Mouse (Mus musculus): ENCODE measurements around the gene Flad1. TPM values are rescaled to one million over a fixed set of nuclear protein-coding genes. Genes with fewer than 3 reads are reported as not detected.

Flad1 gene
- polyA plus RNA-seq, 1 experiment = 67.6 TPM

- no peak for TF ChIP-seq POLR2A (IDR thresholded peaks at IDR 0.05; ENCODE audit: control insufficient read depth, low read depth, low read length)
- no peak overlapping the region for H3K27ac ChIP-seq (ENCODE audit: control insufficient read depth, insufficient read depth, low read depth, low read length)
- H3K4me3 ChIP-seq (ENCODE audit: control insufficient read depth, low read depth, low read length) = no peak overlapping the region
- H3K27me3 ChIP-seq (ENCODE audit: control insufficient read depth, insufficient read depth, low read length) = no peaks in the 10 kb centered on the region
- peaks cover 12% of the 10 kb centered on the region for H3K4me1 ChIP-seq (ENCODE audit: control insufficient read depth, insufficient read depth, low read length)
- H3K36me3 ChIP-seq (ENCODE audit: control insufficient read depth, insufficient read depth, low read length) = no peaks in the 10 kb centered on the region; the same call in none of the 2 replicates
These were observed 14.2 kb upstream of the Flad1 start for GRCm38 (mm10) chr3:89425876-89426275.

- TF ChIP-seq POLR2A (IDR thresholded peaks at IDR 0.05; ENCODE audit: control insufficient read depth, low read depth, low read length) (no peak), CTCF (IDR thresholded peaks at IDR 0.05; ENCODE audit: control insufficient read depth, insufficient read depth, insufficient replicate concordance, low read depth, low read length) (no peak)
- Histone ChIP-seq H3K4me1 (ENCODE audit: control insufficient read depth, insufficient read depth, low read length) (peaks cover 14% of the 10 kb centered on the region), H3K27ac (ENCODE audit: control insufficient read depth, insufficient read depth, low read depth, low read length) (no peak overlapping the region), H3K36me3 (ENCODE audit: control insufficient read depth, insufficient read depth, low read length) (no peaks in the 10 kb centered on the region; the same call in none of the 2 replicates), H3K4me3 (ENCODE audit: control insufficient read depth, low read depth, low read length) (no peak overlapping the region), H3K27me3 (ENCODE audit: control insufficient read depth, insufficient read depth, low read length) (no peaks in the 10 kb centered on the region)
These were observed 13.5 kb upstream of the Flad1 start for GRCm38 (mm10) chr3:89425141-89425525.

GRCm38 (mm10) chr3:89424416-89425140 lies 12.9 kb upstream of the Flad1 start:
- Histone ChIP-seq H3K4me1 (ENCODE audit: control insufficient read depth, insufficient read depth, low read length) (peaks cover 20% of the 10 kb centered on the region), H3K27ac (ENCODE audit: control insufficient read depth, insufficient read depth, low read depth, low read length) (no peak overlapping the region), H3K27me3 (ENCODE audit: control insufficient read depth, insufficient read depth, low read length) (no peaks in the 10 kb centered on the region), H3K36me3 (ENCODE audit: control insufficient read depth, insufficient read depth, low read length) (no peaks in the 10 kb centered on the region; the same call in none of the 2 replicates), H3K4me3 (ENCODE audit: control insufficient read depth, low read depth, low read length) (no peak overlapping the region)
- TF ChIP-seq POLR2A (IDR thresholded peaks at IDR 0.05; ENCODE audit: control insufficient read depth, low read depth, low read length) = no peak
- TF ChIP-seq CTCF (IDR thresholded peaks at IDR 0.05; ENCODE audit: control insufficient read depth, insufficient read depth, insufficient replicate concordance, low read depth, low read length) = no peak

DNA sequence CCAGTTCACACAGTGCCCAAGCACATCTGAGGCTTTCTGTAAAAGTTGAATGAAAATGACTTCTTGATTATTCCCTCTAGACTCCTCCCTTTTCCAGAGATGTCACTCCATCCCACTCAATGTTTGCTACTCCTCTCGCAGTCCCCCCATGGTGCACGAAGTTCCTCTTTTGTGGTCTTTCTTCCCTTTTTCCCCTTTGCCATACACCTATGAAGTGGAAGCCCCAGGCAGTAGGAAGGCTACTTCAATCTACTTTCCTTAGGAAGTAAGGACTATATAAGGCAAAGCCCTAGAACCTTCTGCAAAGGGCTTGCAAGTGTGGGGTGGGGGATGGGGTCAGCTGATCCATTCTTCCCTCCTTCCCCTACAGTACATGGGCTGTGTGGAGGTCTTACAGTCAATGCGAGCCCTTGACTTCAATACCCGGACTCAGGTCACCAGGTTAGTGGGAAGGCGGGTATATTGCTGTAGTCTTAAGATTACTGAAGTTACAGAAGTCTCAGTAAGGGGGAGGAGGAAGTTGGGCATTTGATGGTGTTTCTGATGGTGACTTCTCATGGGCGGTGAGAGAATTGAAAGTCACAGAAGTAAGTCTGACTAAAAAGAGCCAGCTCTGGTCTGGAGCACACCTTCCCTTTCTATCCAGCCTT lies 11.0 kb upstream of the Flad1 start:
- no peak overlapping the region for H3K4me3 ChIP-seq (ENCODE audit: control insufficient read depth, low read depth, low read length)
- no peaks in the 10 kb centered on the region for H3K27me3 ChIP-seq (ENCODE audit: control insufficient read depth, insufficient read depth, low read length)
- H3K27ac ChIP-seq (ENCODE audit: control insufficient read depth, insufficient read depth, low read depth, low read length) = no peak overlapping the region
- peaks cover 24% of the 10 kb centered on the region for H3K4me1 ChIP-seq (ENCODE audit: control insufficient read depth, insufficient read depth, low read length)
- TF ChIP-seq CTCF (IDR thresholded peaks at IDR 0.05; ENCODE audit: control insufficient read depth, insufficient read depth, insufficient replicate concordance, low read depth, low read length) (no peak), POLR2A (IDR thresholded peaks at IDR 0.05; ENCODE audit: control insufficient read depth, low read depth, low read length) (no peak)
- no peaks in the 10 kb centered on the region; the same call in none of the 2 replicates for H3K36me3 ChIP-seq (ENCODE audit: control insufficient read depth, insufficient read depth, low read length)

DNA sequence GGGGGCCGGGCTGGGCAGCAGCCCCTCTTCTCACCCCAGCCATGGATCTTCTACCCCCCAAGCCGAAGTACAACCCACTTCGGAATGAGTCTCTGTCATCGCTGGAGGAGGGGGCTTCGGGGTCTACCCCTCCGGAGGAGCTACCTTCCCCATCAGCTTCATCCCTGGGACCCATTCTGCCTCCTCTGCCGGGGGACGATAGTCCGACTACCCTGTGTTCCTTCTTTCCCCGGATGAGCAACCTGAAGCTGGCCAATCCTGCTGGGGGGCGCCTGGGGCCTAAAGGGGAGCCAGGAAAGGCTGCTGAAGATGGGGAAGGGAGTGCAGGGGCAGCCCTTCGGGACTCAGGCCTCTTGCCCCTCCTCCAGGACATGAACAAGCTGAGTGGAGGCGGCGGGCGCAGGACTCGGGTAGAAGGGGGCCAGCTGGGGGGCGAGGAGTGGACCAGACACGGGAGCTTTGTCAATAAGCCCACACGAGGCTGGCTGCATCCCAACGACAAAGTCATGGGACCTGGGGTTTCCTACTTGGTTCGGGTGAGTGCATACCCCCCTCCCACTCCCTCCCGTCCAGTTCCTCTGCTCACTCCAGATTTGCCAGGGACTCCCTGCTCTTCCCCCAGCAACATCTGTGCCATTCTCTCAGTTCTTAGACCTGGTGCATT lies 10.3 kb upstream of the Flad1 start:
- Histone ChIP-seq H3K27ac (ENCODE audit: control insufficient read depth, insufficient read depth, low read depth, low read length) (no peak overlapping the region), H3K27me3 (ENCODE audit: control insufficient read depth, insufficient read depth, low read length) (no peaks in the 10 kb centered on the region), H3K36me3 (ENCODE audit: control insufficient read depth, insufficient read depth, low read length) (no peaks in the 10 kb centered on the region; the same call in none of the 2 replicates), H3K4me3 (ENCODE audit: control insufficient read depth, low read depth, low read length) (peak overlapping the region; percentile 50), H3K4me1 (ENCODE audit: control insufficient read depth, insufficient read depth, low read length) (peaks cover 24% of the 10 kb centered on the region)
- TF ChIP-seq CTCF (IDR thresholded peaks at IDR 0.05; ENCODE audit: control insufficient read depth, insufficient read depth, insufficient replicate concordance, low read depth, low read length) (no peak), POLR2A (IDR thresholded peaks at IDR 0.05; ENCODE audit: control insufficient read depth, low read depth, low read length) (no peak)

DNA sequence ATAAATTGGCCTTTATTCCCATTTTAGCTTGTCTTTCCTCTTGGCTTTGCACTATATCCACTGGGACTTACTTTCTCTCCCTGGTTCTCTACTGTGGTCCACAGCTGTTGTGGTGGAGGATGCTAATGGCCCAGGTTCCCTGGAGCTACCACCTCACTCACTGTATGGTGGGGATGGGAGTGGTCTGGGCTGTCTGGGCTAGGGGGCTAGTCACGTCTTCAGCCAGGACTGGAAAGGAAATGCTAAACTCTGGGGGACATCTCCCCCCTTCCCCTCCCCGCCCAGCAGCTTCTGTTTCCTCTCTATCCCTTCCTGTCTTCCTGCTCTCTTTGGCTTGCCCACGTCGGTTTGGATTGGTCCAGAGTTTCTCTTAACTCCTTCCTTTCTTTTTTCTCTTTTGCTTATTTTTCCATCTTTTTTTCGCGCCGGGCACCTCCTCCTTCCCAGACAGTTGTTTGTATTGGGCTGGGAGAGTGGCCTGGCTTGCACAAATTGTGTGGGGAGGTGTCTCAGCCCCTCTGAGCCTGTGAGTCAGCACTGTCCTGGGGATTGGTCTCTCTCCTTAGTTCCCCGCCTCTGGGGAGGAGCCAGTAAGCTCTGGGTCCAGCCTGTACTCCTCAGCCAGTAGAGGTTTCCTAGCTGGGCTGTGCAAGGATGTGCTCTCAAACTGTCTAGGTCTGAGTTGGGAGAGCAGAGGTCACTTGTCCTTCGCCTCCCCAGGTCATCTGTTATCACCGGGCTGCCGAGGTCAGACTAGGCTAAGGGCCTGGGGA lies 9.5 kb upstream of the Flad1 start:
- H3K27ac ChIP-seq (ENCODE audit: control insufficient read depth, insufficient read depth, low read depth, low read length) = peak overlapping the region; percentile 56
- no peaks in the 10 kb centered on the region for H3K27me3 ChIP-seq (ENCODE audit: control insufficient read depth, insufficient read depth, low read length)
- H3K36me3 ChIP-seq (ENCODE audit: control insufficient read depth, insufficient read depth, low read length) = no peaks in the 10 kb centered on the region; the same call in none of the 2 replicates
- peak overlapping the region; percentile 50 for H3K4me3 ChIP-seq (ENCODE audit: control insufficient read depth, low read depth, low read length)
- TF ChIP-seq POLR2A (IDR thresholded peaks at IDR 0.05; ENCODE audit: control insufficient read depth, low read depth, low read length) (peak; percentile 56), CTCF (IDR thresholded peaks at IDR 0.05; ENCODE audit: control insufficient read depth, insufficient read depth, insufficient replicate concordance, low read depth, low read length) (no peak)
- peaks cover 24% of the 10 kb centered on the region for H3K4me1 ChIP-seq (ENCODE audit: control insufficient read depth, insufficient read depth, low read length)
